Mouse (Mus musculus) adrenal gland, adult 8-10 months (tissue): ENCODE results near the gene Repin1. TPM values are rescaled to one million over a fixed set of nuclear protein-coding genes. Genes with fewer than 3 reads are reported as not detected.
A peak's percentile ranks its signal among the peaks of the same experiment; 100 is the strongest.

Source experiments
- DNase-seq: peaks from one replicate; pipeline ENCODE4 v3.0.0; 2022
- total RNA-seq, 4 experiments: library from RNA; stranded (reverse); gene quantifications; 2 replicates each; pipeline ENCODE4 v1.2.4; 2022

Gene Repin1
- total RNA-seq, 4 experiments from 2014 or later = 59.1 to 84.5 (median 79.5) TPM

GRCm38 (mm10) chr6:48626984-48627383, 33.3 kb downstream of the Repin1 start:
- DNase-seq = peak; percentile 44

DNA sequence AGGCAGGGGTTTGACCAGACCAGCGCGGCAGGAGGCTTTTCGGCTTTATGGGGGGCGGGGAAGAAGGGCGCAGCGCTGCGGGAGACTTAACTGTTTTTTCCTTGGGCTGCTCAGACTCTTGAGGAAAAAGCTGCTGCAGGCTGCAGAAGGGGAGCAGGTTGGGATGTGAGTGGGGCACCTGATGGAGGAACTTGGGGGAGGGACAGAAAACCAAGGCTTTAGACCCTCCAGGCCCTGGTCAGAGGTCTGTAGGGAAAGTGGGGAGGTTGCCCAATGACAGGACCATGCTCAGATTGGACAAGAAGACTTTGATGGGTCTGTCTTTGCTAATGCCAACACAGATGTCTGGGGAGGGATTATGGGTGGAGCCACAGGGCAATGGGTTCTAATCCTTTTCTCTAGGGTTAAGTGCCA, 33.8 kb downstream of the Repin1 start:
- no peak for DNase-seq

DNA sequence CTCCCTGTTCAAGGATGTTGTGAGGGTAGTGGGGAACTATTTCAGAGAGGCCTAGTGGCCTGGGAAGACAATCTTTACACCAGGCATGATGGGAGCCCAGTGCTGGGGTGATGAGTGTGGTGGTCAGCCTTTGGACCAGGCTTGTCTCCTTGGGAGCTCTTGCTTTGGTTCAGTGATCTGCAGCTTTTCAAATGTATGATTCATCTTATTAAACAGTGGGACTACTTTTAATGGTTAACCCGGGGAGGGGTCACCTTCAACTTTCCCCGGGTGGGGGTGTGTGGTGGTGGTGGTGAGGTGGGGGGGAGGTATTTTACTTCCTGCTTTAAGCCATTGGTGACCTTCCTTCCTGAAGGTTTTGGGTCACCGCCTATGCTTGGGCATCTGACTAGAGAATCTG, 34.7 kb downstream of the Repin1 start:
- DNase-seq = no peak

DNA sequence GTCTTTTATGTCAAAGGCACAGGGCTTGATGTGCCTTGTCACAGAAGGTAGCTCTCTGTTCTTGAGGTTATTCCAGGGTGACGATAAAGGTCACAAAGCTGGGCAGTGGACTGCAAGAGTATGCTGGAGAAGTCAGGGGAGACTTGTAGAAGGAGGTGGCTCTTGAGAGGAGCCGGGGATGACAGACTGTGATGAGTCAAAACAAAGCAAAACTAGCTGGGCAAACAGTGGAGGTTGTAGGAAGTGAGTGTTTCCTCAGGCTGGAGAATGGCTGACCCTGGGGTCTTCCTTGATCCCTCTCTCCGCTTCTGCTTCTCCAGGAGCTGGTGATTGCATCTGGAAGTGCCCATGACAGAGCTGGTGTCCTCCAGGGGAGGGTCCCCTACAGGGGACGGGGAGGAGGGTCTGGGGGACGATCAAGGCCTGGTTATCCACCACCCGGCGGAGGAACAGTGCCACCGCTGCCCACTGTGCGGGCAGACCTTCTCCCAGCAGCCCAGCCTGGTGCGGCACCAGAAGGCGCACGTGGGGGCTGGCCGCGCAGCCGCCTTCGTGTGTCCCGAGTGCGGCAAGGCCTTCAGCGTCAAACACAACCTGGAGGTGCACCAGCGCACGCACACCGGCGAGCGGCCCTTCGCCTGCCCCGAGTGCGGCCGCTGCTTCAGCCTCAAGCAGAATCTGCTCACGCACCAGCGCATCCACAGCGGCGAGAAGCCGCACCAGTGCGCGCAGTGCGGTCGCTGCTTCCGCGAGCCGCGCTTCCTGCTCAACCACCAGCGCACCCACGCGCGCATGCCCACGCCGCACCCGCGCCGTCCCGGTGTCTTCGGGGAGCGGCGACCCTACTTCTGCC, 35.4 kb downstream of the Repin1 start:
- DNase-seq = no peak

- DNase-seq = no peak
These were observed 36.0 kb downstream of the Repin1 start for GRCm38 (mm10) chr6:48629661-48630034.

DNA sequence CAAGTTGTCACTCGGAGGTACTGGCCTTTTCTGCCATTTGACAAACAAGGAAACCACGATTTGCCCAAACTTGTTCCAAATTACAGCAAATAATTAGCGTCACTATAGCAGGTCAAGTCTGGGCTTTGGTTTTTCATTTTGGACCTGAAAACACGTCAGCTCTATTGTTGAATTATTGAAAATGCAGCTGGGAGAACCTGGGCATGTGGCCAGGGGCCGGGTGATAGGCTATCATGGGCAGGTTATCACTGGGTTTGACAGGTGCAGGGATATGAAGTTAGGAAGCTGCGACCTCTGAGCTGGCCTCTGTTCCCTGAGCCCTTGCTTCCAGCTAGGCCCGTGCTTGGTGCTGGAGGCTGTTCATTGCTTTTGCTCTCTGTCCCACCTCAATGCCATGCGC, 37.1 kb downstream of the Repin1 start:
- DNase-seq = no peak

GRCm38 (mm10) chr6:48635105-48635504, 41.4 kb downstream of the Repin1 start:
- no peak for DNase-seq

DNA sequence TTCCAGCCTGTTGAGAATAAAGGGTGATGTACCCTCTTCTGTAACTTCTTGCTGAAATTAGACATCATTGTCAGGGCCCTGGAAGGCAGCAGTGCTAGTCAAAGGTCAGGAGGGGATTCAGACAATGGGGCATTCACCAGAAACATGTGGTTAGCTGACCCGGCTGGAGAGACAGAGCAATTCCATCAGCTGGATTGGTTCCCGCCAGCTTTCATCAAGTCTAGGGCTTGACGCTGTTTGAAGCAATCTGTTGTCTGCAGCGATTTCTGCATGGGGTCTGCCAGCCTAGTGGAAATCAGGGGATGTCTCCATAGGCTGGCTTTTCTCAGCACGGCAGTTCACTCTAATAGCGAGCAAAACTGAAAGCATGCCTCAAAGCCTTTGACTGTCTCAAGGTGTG, 42.8 kb downstream of the Repin1 start:
- DNase-seq = no peak

- no peak for DNase-seq
These were observed 44.3 kb downstream of the Repin1 start for GRCm38 (mm10) chr6:48637811-48638500.

DNA sequence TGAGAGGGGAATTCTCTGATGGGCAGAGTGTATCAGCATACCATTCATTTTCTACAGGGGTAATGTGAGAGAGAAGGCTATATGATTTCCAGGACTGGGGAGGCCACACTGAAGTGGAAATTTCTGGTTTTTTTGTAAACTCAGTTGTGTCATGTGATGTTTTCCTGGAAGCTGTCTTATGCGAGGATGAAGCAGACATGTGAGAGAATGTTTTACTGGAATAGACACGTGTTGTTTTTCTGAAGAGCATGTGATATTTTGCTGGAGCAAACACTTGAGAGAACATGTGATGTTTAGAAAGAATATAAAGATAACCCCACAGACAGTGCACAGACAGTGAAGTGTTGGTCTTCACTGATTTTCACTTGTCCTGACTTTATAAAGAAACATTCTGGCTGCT, 44.9 kb downstream of the Repin1 start:
- DNase-seq = no peak

DNA sequence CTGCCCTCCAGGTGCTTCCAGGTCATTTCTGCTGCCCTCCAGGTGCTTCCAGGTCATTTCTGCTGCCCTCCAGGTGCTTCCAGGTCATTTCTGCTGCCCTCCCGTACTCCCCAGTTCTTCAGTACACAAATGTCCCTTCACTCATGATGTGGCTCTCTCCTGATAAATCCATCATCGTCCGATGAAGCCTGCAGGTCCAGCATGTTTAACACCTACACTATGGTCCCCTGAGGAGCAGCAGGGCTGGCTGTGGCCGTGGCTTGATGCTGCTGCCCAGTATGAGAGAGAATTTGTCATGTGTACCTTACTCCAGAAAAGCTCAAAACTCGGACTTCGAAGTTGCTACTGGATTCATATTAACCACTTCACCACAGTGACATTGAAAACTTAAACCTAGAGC, 47.7 kb downstream of the Repin1 start:
- no peak for DNase-seq

GRCm38 (mm10) chr6:48642764-48643292, 49.1 kb downstream of the Repin1 start:
- DNase-seq = no peak

DNA sequence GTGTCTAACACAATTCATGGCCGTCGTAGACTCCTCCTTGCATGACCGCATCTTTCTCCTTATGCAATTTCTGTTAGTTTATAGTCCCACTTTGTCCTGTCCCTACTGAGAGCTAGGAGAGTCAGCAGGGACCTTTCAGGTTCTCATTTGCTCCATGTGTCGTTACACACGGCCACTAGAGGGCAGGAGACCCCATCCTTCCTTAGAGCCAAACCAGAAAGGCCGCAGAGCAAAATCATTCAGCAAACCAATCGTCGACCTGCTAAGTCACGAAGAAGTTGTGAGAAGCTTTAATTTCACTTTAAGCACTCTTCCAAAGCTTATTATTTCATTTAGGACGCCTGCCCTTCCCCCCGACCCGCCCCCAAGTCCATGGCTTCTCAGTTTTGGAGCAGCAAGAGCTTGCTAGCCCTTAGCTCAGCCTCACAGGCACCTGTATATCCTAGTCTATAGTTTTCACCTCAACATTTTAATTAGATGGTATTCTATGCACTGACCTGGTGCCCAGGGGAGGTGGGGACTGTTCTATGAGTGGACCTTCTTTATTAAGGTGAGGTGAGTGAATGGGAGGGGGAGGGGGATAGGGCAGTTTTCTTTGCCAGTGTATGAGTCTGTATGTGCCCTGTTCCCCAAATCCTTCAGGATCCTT, 52.1 kb downstream of the Repin1 start:
- DNase-seq = peak; percentile 45

DNA sequence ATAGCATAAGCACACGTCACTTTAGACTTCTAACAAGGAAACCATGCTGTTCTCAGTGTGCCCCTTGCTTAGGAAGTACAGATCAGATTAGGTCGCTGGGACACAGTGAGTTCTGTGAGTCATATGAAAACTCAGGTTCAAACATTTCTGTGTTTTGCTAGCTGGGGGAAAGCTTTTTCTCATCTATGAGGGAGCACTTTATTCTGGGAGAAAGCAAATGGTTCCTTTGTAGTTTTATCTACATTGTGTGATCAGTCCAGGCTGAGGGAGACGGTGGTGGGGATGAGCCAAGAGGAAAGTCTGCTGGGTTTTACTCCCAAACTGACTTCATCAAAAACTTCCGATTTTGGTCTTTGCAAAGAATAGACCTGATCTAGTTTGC, 52.6 kb downstream of the Repin1 start:
- DNase-seq = no peak

- DNase-seq = no peak
These were observed 53.3 kb downstream of the Repin1 start, which contains the start of gene Gimap8 for GRCm38 (mm10) chr6:48646995-48647394. Gimap8 (plus strand) TSS chr6:48647234.

GRCm38 (mm10) chr6:48647611-48648010, 53.9 kb downstream of the Repin1 start:
- no peak for DNase-seq

Other genes starting within 250 kb of the Repin1 start
- gene Krba1, start 198.3 kb upstream of the Repin1 start, total RNA-seq = 10 to 100 TPM; 44.0 to 56.6 (median 50.8) TPM
- 10 to 100 TPM; 56.7 to 68.0 (median 60.6) TPM for gene Zfp467, start 148.1 kb upstream of the Repin1 start, total RNA-seq
- 1 to 10 TPM; 2.7 to 9.7 (median 5.6) TPM for gene Sspo, start 145.7 kb upstream of the Repin1 start, total RNA-seq
- gene Atp6v0e2, start 56.3 kb upstream of the Repin1 start, total RNA-seq = 100 to 1,000 TPM; 100 to 130 (median 113) TPM
- gene Lrrc61, start 39.1 kb upstream of the Repin1 start, total RNA-seq = 10 to 100 TPM; 45.6 to 49.5 (median 49.1) TPM
- gene Rarres2, start 21.1 kb upstream of the Repin1 start, total RNA-seq = 100 to 1,000 TPM in 1 of 4 experiments, 10 to 100 TPM in 3; 68.8 to 138 (median 88.5) TPM
- gene Gm45021, start 4.3 kb upstream of the Repin1 start, total RNA-seq = not detected
- 1 to 10 TPM in 3 of 4 experiments, not detected in 1; 1.8 to 7.7 (median 2.6) TPM for gene Gm44965, start 58 bp downstream of the Repin1 start, total RNA-seq
- gene Zfp775, start 8.2 kb downstream of the Repin1 start, total RNA-seq = 10 to 100 TPM; 10.8 to 14.9 (median 13.4) TPM
- gene AI854703, start 32.9 kb downstream of the Repin1 start, total RNA-seq = 1 to 10 TPM; 1.9 to 6.3 (median 4.1) TPM
- 10 to 100 TPM in 2 of 4 experiments, 1 to 10 TPM in 2; 9.1 to 15.2 (median 11.7) TPM for gene Gimap8, start 53.4 kb downstream of the Repin1 start, total RNA-seq
- 1 to 10 TPM; 6.9 to 8.3 (median 7.0) TPM for gene Gimap9, start 82.2 kb downstream of the Repin1 start, total RNA-seq
- 10 to 100 TPM; 29.1 to 56.5 (median 49.4) TPM for gene Gimap4, start 90.7 kb downstream of the Repin1 start, total RNA-seq
- 10 to 100 TPM; 53.5 to 89.6 (median 66.6) TPM for gene Gimap6, start 114.3 kb downstream of the Repin1 start, total RNA-seq
- gene Gm28053, start 124.7 kb downstream of the Repin1 start, total RNA-seq = 1 to 10 TPM; 1.9 to 6.3 (median 3.6) TPM
- gene Gimap7, start 124.7 kb downstream of the Repin1 start, total RNA-seq = under 1 TPM in 3 of 4 experiments, not detected in 1; 0.28 to 0.83 (median 0.52) TPM
- 10 to 100 TPM in 3 of 4 experiments, 1 to 10 TPM in 1; 7.4 to 18.7 (median 11.0) TPM for gene Gimap1, start 145.2 kb downstream of the Repin1 start, total RNA-seq
- 10 to 100 TPM; 13.9 to 22.5 (median 16.9) TPM for gene Gimap5, start 152.3 kb downstream of the Repin1 start, total RNA-seq
- gene Gimap3, start 177.0 kb downstream of the Repin1 start, total RNA-seq = 10 to 100 TPM in 3 of 4 experiments, 1 to 10 TPM in 1; 9.6 to 18.3 (median 13.7) TPM
- gene Tmem176a, start 247.0 kb downstream of the Repin1 start, total RNA-seq = 100 to 1,000 TPM; 404 to 478 (median 432) TPM
- 100 to 1,000 TPM; 722 to 872 (median 775) TPM for gene Tmem176b, start 247.6 kb downstream of the Repin1 start, total RNA-seq